Mouse (Mus musculus): ENCODE results near the gene Rad54l. TPM values are rescaled to one million over a fixed set of nuclear protein-coding genes. Genes with fewer than 3 reads are reported as not detected.

Rad54l gene
- polyA plus RNA-seq, 1 experiment from 2014 or later, result 34.5 TPM

DNA sequence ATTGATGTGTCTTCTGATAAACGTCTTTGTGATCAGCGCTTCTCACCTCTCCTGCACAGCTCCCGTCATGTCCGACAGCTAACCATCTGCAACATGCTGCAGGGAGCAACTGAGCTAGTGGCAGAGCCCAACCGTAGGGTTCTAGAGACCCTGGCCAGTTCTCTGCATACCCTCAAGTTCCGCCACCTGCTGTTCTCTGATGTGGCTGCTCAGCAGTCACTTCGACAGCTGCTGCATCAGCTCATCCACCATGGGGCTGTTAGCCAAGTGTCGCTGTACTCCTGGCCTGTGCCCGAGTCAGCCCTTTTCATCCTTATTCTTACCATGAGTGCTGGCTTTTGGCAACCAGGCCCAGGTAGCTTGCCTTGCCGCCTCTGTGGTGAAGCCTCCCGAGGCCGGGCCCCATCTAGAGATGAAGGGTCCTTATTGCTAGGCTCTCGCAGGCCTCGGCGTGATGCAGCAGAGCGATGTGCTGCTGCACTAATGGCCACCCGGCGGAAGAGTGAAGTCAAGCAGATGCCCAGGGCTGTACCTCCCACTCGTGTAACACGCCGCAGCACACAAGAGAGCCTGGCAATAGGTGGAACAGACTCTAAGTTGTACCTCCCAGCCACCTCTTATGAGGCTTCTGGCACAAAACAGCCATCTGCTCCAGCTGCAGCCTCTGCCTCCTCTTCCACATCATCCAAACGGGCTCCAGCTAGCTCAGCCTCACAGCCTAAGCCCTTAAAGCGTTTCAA is 34.8 kb downstream of the Rad54l start:
- Histone ChIP-seq H3K36me3 (peaks cover 83% of the 10 kb centered on the region), H3K4me1 (no peaks in the 10 kb centered on the region), H3K27ac (no peak overlapping the region), H3K9ac (no peak overlapping the region), H3K4me2 (no peak overlapping the region), H3K4me3 (no peak overlapping the region), H3K9me3 (no peaks in the 10 kb centered on the region), H3K27me3 (no peaks in the 10 kb centered on the region)
- no peak; the same call in 1 of the 2 replicates for ATAC-seq (ENCODE audit: borderline replicate concordance, extremely low read depth, low FRiP score, low TSS enrichment)
- 88% methylated on average over 23 of the region's 23 CpGs for WGBS

DNA sequence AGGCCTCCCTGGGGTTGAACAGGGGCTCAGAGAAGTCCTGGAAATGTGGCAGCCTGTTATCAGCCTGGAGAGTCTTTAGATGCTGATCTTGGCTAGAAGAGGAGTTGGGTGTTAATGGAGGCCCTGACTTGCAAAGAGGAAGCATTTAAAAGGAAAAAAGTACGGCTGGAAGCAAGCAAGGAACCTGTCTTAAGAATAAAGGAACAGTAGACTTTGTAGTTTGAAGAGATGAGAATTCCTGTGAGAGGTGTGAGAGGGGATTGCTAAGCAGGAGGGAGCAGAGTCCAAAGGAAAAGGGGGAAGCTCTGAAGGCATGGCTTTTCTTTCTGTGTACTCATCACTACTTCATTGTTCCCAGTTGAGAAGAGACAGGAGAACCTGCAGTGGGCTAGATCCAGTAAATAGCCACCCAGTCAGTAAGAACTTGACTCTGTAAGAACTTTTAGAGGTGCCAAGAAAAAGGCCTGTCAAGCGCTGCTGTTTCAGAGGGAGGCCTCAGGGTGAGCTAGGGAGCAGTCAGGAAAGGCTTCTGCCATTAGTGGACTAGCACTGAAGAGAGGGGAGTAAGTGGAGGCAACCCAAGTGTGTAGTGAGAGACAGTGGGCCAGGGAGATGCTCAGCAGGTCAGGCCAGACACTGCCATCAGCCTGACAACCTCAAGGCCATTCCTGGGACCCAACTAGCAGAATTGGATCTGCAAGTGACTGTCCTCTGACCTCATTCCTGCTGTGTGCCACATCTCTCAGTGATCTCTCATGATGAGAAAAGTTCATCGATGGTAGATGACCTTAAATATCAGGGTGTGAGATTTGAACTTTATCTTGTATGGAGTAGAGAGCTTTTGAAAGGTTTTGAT is 46.0 kb downstream of the Rad54l start:
- peak overlapping the region; percentile 89 for H3K9ac ChIP-seq
- peak overlapping the region; percentile 76 for H3K4me2 ChIP-seq
- H3K27me3 ChIP-seq, result no peaks in the 10 kb centered on the region
- WGBS, result 46% methylated on average over 3 of the region's 3 CpGs
- peak overlapping the region; percentile 98 for H3K27ac ChIP-seq
- peak overlapping the region; percentile 65 for H3K4me3 ChIP-seq
- H3K36me3 ChIP-seq, result peaks cover 22% of the 10 kb centered on the region
- ATAC-seq (ENCODE audit: borderline replicate concordance, extremely low read depth, low FRiP score, low TSS enrichment), result no peak
- H3K4me1 ChIP-seq, result peaks cover 27% of the 10 kb centered on the region
- no peaks in the 10 kb centered on the region for H3K9me3 ChIP-seq

DNA sequence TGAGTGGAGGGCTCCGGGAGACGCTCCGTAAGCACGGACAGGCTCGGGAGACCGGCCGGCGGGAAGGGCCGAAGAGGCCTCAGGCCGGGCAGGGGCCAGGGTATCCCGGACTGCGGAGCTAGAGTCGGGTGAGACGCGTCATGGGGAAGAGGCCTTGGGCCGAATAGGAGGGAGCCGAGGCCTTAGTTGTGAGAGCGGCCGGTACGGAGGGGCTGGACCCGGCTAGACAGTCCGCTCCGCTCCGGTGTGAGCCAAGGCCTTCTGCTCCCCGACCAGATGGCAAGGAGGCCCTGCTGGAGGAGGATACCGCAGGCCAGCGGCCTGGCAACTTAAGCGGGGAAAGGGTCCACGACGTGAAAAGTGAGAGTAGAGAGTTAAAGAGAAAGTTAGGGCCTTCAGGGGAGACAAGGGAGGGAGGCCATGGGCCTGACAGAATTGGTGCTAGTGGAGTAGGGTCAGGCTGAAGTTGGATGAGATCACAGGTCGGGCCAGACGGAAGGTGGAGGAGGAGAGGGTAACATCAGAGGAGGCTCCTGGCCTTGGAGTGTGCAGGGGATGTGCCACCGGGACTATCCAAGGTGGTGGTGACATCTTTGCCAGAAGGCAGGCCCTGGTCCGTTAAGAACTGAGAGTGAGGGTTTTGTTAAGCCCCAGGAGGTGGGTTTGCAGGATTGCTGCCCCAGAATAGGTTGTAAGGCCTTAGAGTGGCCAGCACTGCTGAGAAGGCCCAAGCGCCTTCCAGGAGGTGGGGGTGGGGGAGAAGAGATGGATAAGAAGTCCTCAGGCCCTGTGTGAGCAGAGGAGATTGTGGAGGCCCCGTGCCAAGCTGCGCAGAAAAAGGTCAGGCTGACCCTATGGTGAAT is 46.9 kb downstream of the Rad54l start:
- Histone ChIP-seq H3K4me1 (peaks cover 27% of the 10 kb centered on the region), H3K9ac (peak overlapping the region; percentile 89), H3K9me3 (no peaks in the 10 kb centered on the region), H3K4me2 (peak overlapping the region; percentile 76), H3K36me3 (peaks cover 20% of the 10 kb centered on the region), H3K4me3 (peak overlapping the region; percentile 65), H3K27ac (peak overlapping the region; percentile 98), H3K27me3 (no peaks in the 10 kb centered on the region)
- under 1% methylated on average over 37 of the region's 37 CpGs for WGBS
- ATAC-seq (ENCODE audit: borderline replicate concordance, extremely low read depth, low FRiP score, low TSS enrichment), result no peak

DNA sequence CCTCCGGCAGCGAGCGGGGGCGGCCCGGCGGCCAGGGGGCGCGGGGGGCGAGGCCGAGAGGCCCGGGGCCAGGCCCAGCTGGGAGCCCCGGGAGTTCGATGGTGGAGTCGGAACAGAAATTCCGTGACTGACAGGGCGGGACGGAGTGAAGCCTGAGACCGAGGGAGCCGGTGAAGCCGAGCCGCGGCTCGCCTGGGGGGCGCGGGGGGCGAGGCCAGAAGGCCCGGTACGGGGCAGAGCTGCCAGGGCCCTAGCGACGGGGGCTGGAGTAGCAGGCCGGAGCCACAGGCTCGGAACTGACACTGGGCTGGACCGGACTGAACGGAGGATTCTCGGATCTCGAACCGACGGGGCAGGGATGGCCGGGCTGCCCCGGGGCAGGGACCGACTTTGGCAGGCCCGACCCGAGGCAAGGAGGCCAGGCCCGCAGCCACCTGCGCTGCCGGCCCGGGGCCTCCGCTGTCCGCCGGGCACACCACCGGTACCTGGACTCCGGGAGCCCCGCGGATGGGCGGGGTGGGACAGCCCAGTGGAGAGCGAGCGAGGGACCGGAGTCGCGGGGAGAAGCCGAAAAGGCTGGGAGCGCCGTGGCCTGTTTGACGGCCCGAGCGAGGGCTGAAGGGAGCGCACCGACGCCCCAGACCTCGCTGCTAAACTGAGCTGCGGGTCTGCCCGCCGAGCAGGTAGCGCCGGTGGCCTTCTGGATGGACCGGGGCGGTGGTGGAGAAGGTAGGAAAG is 47.7 kb downstream of the Rad54l start:
- ATAC-seq (ENCODE audit: borderline replicate concordance, extremely low read depth, low FRiP score, low TSS enrichment), result peak; percentile 71
- H3K4me1 ChIP-seq, result peaks cover 27% of the 10 kb centered on the region
- under 1% methylated on average over 75 of the region's 77 CpGs for WGBS
- peak overlapping the region; percentile 98 for H3K27ac ChIP-seq
- H3K36me3 ChIP-seq, result peaks cover 12% of the 10 kb centered on the region
- H3K4me2 ChIP-seq, result peak overlapping the region; percentile 76
- H3K4me3 ChIP-seq, result peak overlapping the region; percentile 65
- H3K9ac ChIP-seq, result peak overlapping the region; percentile 89
- no peaks in the 10 kb centered on the region for H3K27me3 ChIP-seq
- H3K9me3 ChIP-seq, result no peaks in the 10 kb centered on the region

DNA sequence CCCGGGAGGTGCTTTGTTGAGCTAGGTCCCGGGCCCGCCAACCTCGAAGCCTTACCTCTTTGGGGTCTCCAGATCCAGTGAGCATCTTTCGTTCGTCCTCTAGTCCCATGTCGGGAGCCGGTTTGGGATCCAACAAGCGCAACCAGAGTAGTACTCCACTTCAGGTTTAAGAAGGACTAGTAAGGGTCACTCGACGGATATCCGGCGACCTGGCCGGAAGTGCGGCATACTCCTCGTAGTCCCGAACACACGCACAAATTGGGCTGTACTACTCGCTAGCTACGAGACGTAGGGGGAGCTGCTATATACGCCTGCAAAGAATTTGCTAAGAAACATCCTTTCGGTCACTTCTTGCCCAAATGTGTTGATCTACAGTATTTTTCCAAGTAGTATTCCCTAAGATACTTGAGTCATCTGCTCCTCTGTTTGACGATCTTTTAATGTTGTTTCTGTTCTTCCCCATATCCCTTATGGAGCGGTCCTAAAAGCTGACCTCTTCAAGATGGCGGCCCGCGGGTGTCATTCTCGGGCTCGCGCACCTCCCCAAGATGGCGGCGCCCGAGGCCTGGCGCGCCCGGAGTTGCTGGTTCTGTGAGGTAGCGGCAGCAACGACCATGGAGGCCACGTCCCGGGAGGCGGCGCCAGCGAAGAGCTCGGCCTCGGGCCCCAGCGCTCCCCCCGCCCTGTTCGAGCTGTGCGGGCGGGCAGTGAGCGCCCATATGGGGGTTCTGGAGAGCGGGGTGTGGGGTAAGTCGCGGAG is 48.4 kb downstream of the Rad54l start, which contains the start of the genes Uqcrh and Lrrc41:
TSS of gene Uqcrh (minus strand) at position 211 of the 760 bp plus-strand sequence.
TSS of gene Lrrc41 (plus strand) at position 409 of the 760 bp plus-strand sequence.
- peaks cover 11% of the 10 kb centered on the region for H3K36me3 ChIP-seq
- H3K27ac ChIP-seq, result peak within 1 kb of the TSS; percentile 98
- ATAC-seq (ENCODE audit: borderline replicate concordance, extremely low read depth, low FRiP score, low TSS enrichment), result peak; percentile 93
- peak within 1 kb of the TSS; percentile 89 for H3K9ac ChIP-seq
- peak within 1 kb of the TSS; percentile 65 for H3K4me3 ChIP-seq
- peak within 1 kb of the TSS; percentile 76 for H3K4me2 ChIP-seq
- 1% methylated on average over 55 of the region's 55 CpGs for WGBS
- H3K9me3 ChIP-seq, result no peaks in the 10 kb centered on the region
- no peaks in the 10 kb centered on the region for H3K27me3 ChIP-seq
- H3K4me1 ChIP-seq, result peaks cover 27% of the 10 kb centered on the region

DNA sequence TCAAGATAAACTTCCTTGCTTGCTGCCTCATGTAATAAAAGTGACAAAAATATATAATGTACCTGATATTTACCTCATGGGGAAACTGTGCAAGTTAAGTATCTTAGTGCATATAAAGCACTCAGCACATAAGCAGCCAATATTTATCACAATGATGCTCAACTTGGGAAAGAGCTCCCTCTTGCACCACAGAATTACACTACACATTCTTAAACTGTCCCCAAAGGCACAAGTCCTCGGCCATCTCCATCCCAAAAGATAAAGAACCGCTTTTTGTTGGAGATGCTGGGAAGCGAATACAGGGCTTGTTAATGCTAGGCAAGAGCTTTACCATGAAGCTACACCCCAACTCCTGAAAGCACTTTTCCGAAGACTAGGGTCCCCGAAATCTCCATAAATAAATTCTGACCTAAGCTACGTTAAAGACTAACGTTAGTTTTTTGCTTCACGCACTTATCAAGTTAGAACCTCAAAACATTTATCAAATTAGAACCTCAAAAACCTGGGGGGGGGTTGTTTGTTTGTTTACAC is 49.3 kb downstream of the Rad54l start:
- Histone ChIP-seq H3K4me3 (peak overlapping the region; percentile 65), H3K9ac (peak overlapping the region; percentile 89), H3K9me3 (no peaks in the 10 kb centered on the region), H3K36me3 (peaks cover 15% of the 10 kb centered on the region), H3K4me2 (peak overlapping the region; percentile 76), H3K4me1 (peaks cover 27% of the 10 kb centered on the region), H3K27me3 (no peaks in the 10 kb centered on the region), H3K27ac (peak overlapping the region; percentile 98)
- WGBS, result 2% methylated on average over 8 of the region's 8 CpGs
- no peak for ATAC-seq (ENCODE audit: borderline replicate concordance, extremely low read depth, low FRiP score, low TSS enrichment)

DNA sequence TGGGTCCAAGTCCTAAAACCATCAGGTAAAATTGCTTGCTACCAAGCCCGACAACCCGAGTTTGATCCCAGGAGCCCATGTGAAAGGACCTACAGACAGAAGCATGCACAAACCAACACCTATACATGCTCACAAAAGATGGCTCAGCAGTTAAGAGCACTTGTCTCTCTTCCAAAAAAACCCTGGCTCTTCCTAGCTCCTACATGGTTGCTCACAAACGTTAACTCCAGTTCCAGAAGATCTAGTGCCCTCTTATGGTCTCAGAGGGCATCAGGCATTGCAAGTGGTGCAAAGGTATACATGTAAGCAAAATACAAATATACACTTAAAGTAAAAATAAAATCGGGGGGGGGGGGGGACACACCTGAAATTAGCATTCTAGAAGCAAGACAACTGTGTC is 50.3 kb downstream of the Rad54l start:
- WGBS, result 49% methylated on average over 4 of the region's 4 CpGs
- H3K4me2 ChIP-seq, result peak overlapping the region; percentile 36

DNA sequence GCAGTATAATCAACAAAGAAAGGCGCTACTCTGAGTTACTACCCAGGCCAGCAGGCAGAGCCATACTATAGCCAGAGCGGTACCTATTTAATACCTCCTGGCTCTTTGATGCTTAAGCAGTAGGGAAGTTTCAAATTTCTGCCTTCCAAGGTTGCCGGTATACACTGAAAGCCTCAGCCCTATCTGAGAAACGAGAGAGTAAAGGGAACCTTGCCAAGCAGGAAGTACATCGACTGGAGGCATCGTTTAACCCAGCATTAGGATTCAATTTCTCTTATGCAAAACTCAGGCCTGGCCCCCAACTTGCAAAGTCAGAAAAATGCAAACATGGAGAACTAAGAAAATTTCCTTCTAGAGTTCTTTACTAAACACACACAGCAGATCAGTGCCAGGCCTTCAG is 53.4 kb downstream of the Rad54l start:
- H3K36me3 ChIP-seq, result peaks cover 50% of the 10 kb centered on the region
- no peaks in the 10 kb centered on the region for H3K27me3 ChIP-seq
- ATAC-seq (ENCODE audit: borderline replicate concordance, extremely low read depth, low FRiP score, low TSS enrichment), result no peak

More for the DNA sequence above, 50.3 kb downstream of the Rad54l start:
- Histone ChIP-seq H3K27ac (no peak overlapping the region), H3K4me3 (no peak overlapping the region), H3K9me3 (no peaks in the 10 kb centered on the region), H3K4me1 (peaks cover 27% of the 10 kb centered on the region), H3K27me3 (no peaks in the 10 kb centered on the region), H3K36me3 (peaks cover 24% of the 10 kb centered on the region), H3K9ac (no peak overlapping the region)
- no peak for ATAC-seq (ENCODE audit: borderline replicate concordance, extremely low read depth, low FRiP score, low TSS enrichment)

DNA sequence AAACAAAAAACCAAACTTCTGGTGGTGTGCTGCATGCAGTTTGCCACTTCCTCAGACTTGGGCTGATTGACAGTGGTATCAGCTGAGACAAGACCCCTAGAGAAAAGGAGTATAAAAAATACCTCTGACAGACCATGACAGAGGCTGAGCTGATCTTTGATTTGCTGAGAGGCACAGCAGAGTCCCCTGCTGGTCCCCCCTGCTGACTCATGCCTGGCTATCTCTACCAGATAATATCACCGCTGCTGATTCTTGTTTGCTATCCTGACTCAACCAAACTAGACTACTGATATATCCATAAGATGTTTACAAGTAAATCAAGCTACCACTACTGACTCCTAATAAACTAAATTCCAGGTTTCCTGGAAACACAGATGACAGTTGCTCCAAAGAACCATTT is 59.6 kb downstream of the Rad54l start:
- no peak overlapping the region for H3K4me3 ChIP-seq
- WGBS, result 36% methylated on average over 1 of the region's 1 CpGs
- H3K4me1 ChIP-seq, result no peaks in the 10 kb centered on the region
- H3K36me3 ChIP-seq, result peaks cover 33% of the 10 kb centered on the region
- no peak for ATAC-seq (ENCODE audit: borderline replicate concordance, extremely low read depth, low FRiP score, low TSS enrichment)
- H3K4me2 ChIP-seq, result no peak overlapping the region
- H3K27me3 ChIP-seq, result no peaks in the 10 kb centered on the region
- no peaks in the 10 kb centered on the region for H3K9me3 ChIP-seq
- H3K27ac ChIP-seq, result no peak overlapping the region
- H3K9ac ChIP-seq, result no peak overlapping the region

More for the DNA sequence above, 53.4 kb downstream of the Rad54l start:
- 62% methylated on average over 6 of the region's 6 CpGs for WGBS
- H3K27ac ChIP-seq, result no peak overlapping the region
- no peaks in the 10 kb centered on the region for H3K9me3 ChIP-seq
- peaks cover 14% of the 10 kb centered on the region for H3K4me1 ChIP-seq
- no peak overlapping the region for H3K9ac ChIP-seq
- no peak overlapping the region for H3K4me2 ChIP-seq
- no peak overlapping the region for H3K4me3 ChIP-seq

DNA sequence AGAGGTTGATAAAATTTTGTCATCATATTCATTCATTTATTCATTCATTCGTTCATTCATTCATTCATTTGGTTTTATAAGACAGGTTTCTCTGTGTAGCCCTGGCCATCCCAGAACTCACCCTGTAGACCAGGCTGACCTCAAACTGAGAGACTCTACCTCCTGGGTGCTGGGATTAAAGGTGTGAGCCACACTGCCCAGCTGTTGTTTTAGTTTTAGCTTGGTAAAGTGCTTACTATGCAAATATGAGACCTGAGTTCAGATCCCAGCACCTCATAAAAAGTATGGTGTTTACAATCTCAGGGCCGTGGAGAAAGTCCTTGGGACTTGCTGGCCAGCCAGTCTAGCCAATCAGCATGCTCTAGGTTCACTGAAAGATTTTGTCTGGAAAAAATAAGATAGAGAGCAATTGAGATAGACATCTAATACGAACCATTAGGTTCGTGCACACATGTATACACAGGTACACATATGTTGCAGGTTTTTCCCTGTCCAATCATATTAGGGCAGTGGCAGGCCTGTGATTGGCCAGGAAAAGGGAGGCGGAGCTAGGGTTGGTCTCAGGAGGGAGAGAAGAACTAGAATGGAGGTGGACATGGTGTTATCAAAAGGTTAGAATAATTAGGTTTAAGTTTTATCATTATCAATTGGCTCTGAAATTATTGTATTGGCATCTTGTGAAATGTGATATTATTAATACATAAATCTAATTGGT is 64.3 kb downstream of the Rad54l start:
- Histone ChIP-seq H3K4me3 (no peak overlapping the region), H3K9me3 (no peaks in the 10 kb centered on the region), H3K36me3 (no peaks in the 10 kb centered on the region), H3K27me3 (no peaks in the 10 kb centered on the region), H3K27ac (no peak overlapping the region), H3K4me1 (peaks cover 3% of the 10 kb centered on the region; the same call in 1 of the 2 replicates), H3K9ac (no peak overlapping the region), H3K4me2 (no peak overlapping the region)
- WGBS, result 73% methylated on average over 5 of the region's 5 CpGs
- no peak for ATAC-seq (ENCODE audit: borderline replicate concordance, extremely low read depth, low FRiP score, low TSS enrichment)
